Mouse (Mus musculus) heart, embryonic 14.5 days (tissue): ENCODE results near the gene Trpc4ap. TPM values are rescaled to one million over a fixed set of nuclear protein-coding genes. Genes with fewer than 3 reads are reported as not detected.
A peak's percentile ranks its signal among the peaks of the same experiment; 100 is the strongest.
"Not testable (repeated sequence)": the region's sequence is repeated elsewhere in the genome, so short reads cannot be mapped to it uniquely, and the experiment has no call there.

Source experiments
- ATAC-seq: fragments of 200-750 bp; cut with Nextera tagmentation; 2 replicates; pipeline ENCODE4 v1.8.0; 2017; ENCODE audit warnings: low read depth, moderate TSS enrichment; ENCODE audit not compliant: insufficient number of reproducible peaks, insufficient read depth, low FRiP score
- H3K27ac ChIP-seq, 2 experiments: fragments of 200-500 bp in 1 of 2; fragments of 300-500 bp in 1 of 2; sonication (generic) in 1 of 2; replicated peaks in 1 of 2; 2 replicates each; pipeline ENCODE4 v1.5.1; 2012 to 2014; ENCODE audit warnings: low read depth in 2 of 2, low read length in 2 of 2, control low read depth in 1 of 2, mild to moderate bottlenecking in 1 of 2, mixed read lengths in 1 of 2; ENCODE audit not compliant: control insufficient read depth in 1 of 2, insufficient read depth in 1 of 2
- H3K27me3 ChIP-seq: fragments of 300-500 bp; sonication (generic); 2 replicates; pipeline ENCODE4 v1.6.1; 2014; ENCODE audit warnings: mild to moderate bottlenecking, low read length, control low read depth; ENCODE audit not compliant: control insufficient read depth, insufficient read depth
- H3K36me3 ChIP-seq: fragments of 300-500 bp; sonication (generic); 2 replicates; pipeline ENCODE4 v1.6.1; 2014; ENCODE audit warnings: mild to moderate bottlenecking, control low read depth, low read length, mixed read lengths; ENCODE audit not compliant: control insufficient read depth, insufficient read depth
- H3K4me1 ChIP-seq, 2 experiments: fragments of 200-500 bp in 1 of 2; fragments of 300-500 bp in 1 of 2; sonication (generic) in 1 of 2; 2 replicates each; pipeline ENCODE4 v1.6.1; 2012 to 2014; ENCODE audit warnings: low read length in 2 of 2, control low read depth in 1 of 2, mixed read lengths in 1 of 2; ENCODE audit not compliant: control insufficient read depth in 2 of 2, insufficient read depth in 2 of 2
- H3K4me2 ChIP-seq: fragments of 300-500 bp; sonication (generic); 2 replicates; pipeline ENCODE4 v1.6.1; 2014; ENCODE audit warnings: mild to moderate bottlenecking, low read length
- H3K4me3 ChIP-seq, 2 experiments: fragments of 200-500 bp in 1 of 2; fragments of 300-500 bp in 1 of 2; sonication (generic) in 1 of 2; 2 replicates each; pipeline ENCODE4 v1.5.1; 2012 to 2014; ENCODE audit warnings: low read length in 2 of 2, mild to moderate bottlenecking in 2 of 2, control low read depth in 1 of 2, low read depth in 1 of 2, moderate library complexity in 1 of 2; ENCODE audit not compliant: control insufficient read depth in 1 of 2, insufficient read depth in 1 of 2
- H3K9ac ChIP-seq: fragments of 300-500 bp; sonication (generic); 2 replicates; pipeline ENCODE4 v1.6.1; 2014; ENCODE audit warnings: mild to moderate bottlenecking, low read length
- H3K9me3 ChIP-seq: fragments of 300-500 bp; sonication (generic); 2 replicates; pipeline ENCODE4 v1.6.1; 2016; ENCODE audit warnings: low read length, control low read depth; ENCODE audit not compliant: control insufficient read depth
- WGBS: fragments of 180-500 bp; shearing (Covaris S2); extraction: QIAGEN DNeasy Blood & Tissue Kit; methylation state at CpG from one replicate; pipeline ENCODE4 v1.1.7; 2014; 5-methylcytosine and 5-hydroxymethylcytosine counted together
- polyA plus RNA-seq: library from polyadenylated mRNA; unstranded; fragments of >200 nt; fragmentation: Nextera tagmentation; extraction: Ambion mirVana; gene quantifications from 2 replicates; pipeline ENCODE4 v1.2.1, GENCODE M21; 2014

Trpc4ap gene
- polyA plus RNA-seq, 1 experiment from 2014 or later = 108 TPM

GRCm38 (mm10) chr2:155613953-155614352, 78.2 kb downstream of the Trpc4ap start:
- no peak for ATAC-seq
- Histone ChIP-seq H3K9me3 (no peaks in the 10 kb centered on the region), H3K4me3 (peak overlapping the region; percentile 55 to 61), H3K4me1 (peaks cover 10 to 27% of the 10 kb centered on the region in 2 experiments), H3K9ac (peak overlapping the region; percentile 83), H3K4me2 (peak overlapping the region; percentile 82), H3K27ac (peak overlapping the region in 1 of 2 experiments; percentile 90; a peak in 1 of 4 replicates), H3K27me3 (no peaks in the 10 kb centered on the region), H3K36me3 (peaks cover 59% of the 10 kb centered on the region)
- WGBS = 48% methylated on average over 8 of the region's 8 CpGs

GRCm38 (mm10) chr2:155613326-155613755, 78.8 kb downstream of the Trpc4ap start:
- WGBS = 1% methylated on average over 20 of the region's 20 CpGs
- peaks cover 10 to 27% of the 10 kb centered on the region in 2 experiments for H3K4me1 ChIP-seq
- peak overlapping the region; percentile 55 to 61 for H3K4me3 ChIP-seq
- H3K36me3 ChIP-seq = peaks cover 52% of the 10 kb centered on the region
- no peaks in the 10 kb centered on the region for H3K9me3 ChIP-seq
- peak overlapping the region; percentile 28 to 90 for H3K27ac ChIP-seq
- no peaks in the 10 kb centered on the region for H3K27me3 ChIP-seq
- ATAC-seq = peak; percentile 80
- H3K9ac ChIP-seq = peak overlapping the region; percentile 83
- H3K4me2 ChIP-seq = peak overlapping the region; percentile 82

DNA sequence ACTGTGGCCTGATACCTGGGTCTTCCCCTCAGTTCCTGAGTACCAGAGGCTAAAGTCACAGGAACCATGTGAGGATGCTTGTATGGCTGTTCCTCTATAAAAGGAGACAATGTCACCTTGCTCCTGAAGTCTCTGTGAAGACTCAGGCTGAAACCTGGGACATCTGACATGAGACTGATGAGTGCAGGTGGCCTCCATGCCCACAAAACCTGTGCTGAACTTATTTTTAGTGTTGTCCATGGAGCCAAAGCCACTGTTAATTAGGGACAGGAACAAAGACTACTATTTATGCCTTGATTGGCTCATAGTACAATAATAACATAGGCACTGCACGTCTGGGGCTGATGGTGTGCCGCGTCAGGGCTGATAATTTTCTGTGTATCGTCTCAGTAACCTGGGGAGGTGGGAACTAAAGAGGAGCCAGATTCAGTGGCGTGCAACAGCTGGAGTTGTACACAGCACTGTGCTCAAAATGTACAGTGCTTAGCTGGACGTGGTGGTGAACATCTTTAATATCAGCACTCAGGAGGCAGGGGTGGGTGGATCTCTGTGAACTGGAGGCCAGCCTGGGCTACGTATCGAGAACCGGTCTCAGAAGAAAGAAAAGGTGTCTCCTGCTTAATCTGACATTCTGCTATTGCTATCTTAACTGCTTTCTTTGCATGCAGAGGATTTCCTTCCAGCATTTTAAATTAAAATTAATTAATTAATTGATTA, 80.2 kb downstream of the Trpc4ap start:
- Histone ChIP-seq H3K4me2 (peak overlapping the region; percentile 82), H3K4me1 (peaks cover 12 to 30% of the 10 kb centered on the region in 2 experiments), H3K27me3 (no peaks in the 10 kb centered on the region), H3K27ac (peak overlapping the region; percentile 90 to 93), H3K9ac (peak overlapping the region; percentile 83), H3K4me3 (peak overlapping the region; percentile 55 to 61), H3K9me3 (no peaks in the 10 kb centered on the region), H3K36me3 (peaks cover 39% of the 10 kb centered on the region)
- 43% methylated on average over 9 of the region's 9 CpGs for WGBS
- ATAC-seq = no peak

- 12% methylated on average over 4 of the region's 4 CpGs for WGBS
- H3K36me3 ChIP-seq = peaks cover 29% of the 10 kb centered on the region
- H3K9me3 ChIP-seq = no peaks in the 10 kb centered on the region
- peak within 1 kb of the TSS; percentile 82 for H3K4me2 ChIP-seq
- H3K4me1 ChIP-seq = peaks cover 17 to 40% of the 10 kb centered on the region in 2 experiments
- H3K9ac ChIP-seq = peak within 1 kb of the TSS; percentile 83
- H3K4me3 ChIP-seq = peak within 1 kb of the TSS; percentile 55 to 61
- ATAC-seq = peak; percentile 57
- peak within 1 kb of the TSS; percentile 90 to 93 for H3K27ac ChIP-seq
- H3K27me3 ChIP-seq = no peaks in the 10 kb centered on the region
These were observed 81.2 kb downstream of the Trpc4ap start, which contains the start of gene Myh7b for GRCm38 (mm10) chr2:155610978-155611377. Myh7b (plus strand) TSS chr2:155611212.

DNA sequence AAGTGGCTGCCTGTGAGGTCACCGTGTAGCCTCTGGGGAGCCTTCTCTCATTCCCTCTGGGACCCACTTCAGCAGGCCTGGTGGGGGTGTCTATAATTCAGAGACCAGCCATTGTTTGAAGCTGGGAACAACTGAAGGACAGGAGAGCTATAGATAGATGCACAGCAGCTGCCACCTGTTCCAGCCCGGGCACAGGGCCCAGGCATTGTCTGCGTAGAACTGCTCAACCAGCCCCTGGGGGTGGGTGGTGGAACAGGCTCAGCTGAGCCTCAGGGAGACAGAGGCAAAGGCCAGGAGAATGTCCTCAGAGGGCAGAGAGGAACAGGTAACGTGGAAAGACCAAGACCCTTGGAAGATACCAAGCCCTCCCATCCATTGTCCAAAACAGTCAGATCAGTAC, 85.8 kb downstream of the Trpc4ap start:
- peak overlapping the region; percentile 18; the same call in 1 of the 2 replicates for H3K9ac ChIP-seq

DNA sequence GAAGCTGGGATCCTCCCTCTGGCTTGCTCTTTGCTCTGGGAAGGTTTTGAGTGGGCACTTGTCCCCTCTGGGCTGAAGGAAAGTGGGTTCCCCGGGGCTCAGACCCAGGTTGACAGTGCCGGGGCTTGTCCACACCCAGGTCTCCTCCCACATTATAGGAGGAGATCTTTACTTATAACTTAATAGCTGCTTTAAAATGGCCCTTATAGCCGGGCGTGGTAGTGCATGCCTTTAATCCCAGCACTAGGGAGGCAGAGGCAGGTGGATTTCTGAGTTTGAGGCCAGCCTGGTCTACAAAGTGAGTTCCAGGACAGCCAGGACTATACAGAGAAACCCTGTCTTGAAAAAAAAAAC, 87.0 kb downstream of the Trpc4ap start:
- H3K36me3 ChIP-seq, H3K27me3 ChIP-seq, H3K9me3 ChIP-seq, H3K4me3 ChIP-seq: not testable (repeated sequence)
- 34% methylated on average over 4 of the region's 4 CpGs for WGBS
- H3K9ac ChIP-seq = peak overlapping the region; percentile 50
- ATAC-seq = peak; percentile 4; the same call in 1 of the 2 replicates
- peak overlapping the region; percentile 88 to 94 for H3K27ac ChIP-seq
- H3K4me2 ChIP-seq = peak overlapping the region; percentile 48
- H3K4me1 ChIP-seq = peaks cover 28 to 35% of the 10 kb centered on the region in 2 experiments

More for the DNA sequence above, 85.8 kb downstream of the Trpc4ap start:
- Histone ChIP-seq H3K9me3 (no peaks in the 10 kb centered on the region), H3K27ac (peak overlapping the region; percentile 84 to 94), H3K36me3 (no peaks in the 10 kb centered on the region), H3K4me1 (peaks cover 31 to 42% of the 10 kb centered on the region in 2 experiments), H3K27me3 (no peaks in the 10 kb centered on the region), H3K4me3 (no peak overlapping the region), H3K4me2 (peak overlapping the region; percentile 48; the same call in 1 of the 2 replicates)
- ATAC-seq = peak; percentile 54; the same call in 1 of the 2 replicates
- 34% methylated on average over 4 of the region's 4 CpGs for WGBS

GRCm38 (mm10) chr2:155604560-155605235, 87.5 kb downstream of the Trpc4ap start:
- WGBS = 16% methylated on average over 10 of the region's 10 CpGs
- H3K27me3 ChIP-seq = no peaks in the 10 kb centered on the region
- peak overlapping the region; percentile 88 to 94 for H3K27ac ChIP-seq
- ATAC-seq = peak; percentile 41
- peak overlapping the region; percentile 50 for H3K9ac ChIP-seq
- H3K4me2 ChIP-seq = peak overlapping the region; percentile 48
- no peaks in the 10 kb centered on the region for H3K36me3 ChIP-seq
- H3K4me1 ChIP-seq = peaks cover 28 to 35% of the 10 kb centered on the region in 2 experiments
- no peak overlapping the region for H3K4me3 ChIP-seq
- no peaks in the 10 kb centered on the region for H3K9me3 ChIP-seq
